Mouse (Mus musculus): ENCODE measurements at regions not wholly inside any gene's neighbourhood (a gene's known extent, or its start where the extent isn't known, plus 50 kb on each side); places are given as distances from the start of the nearest gene placed in this dataset.

GRCm38 (mm10) chr5:80704732-80705131, 315.2 kb upstream of the Adgrl3 start:
- TF ChIP-seq MYOD1 (IDR thresholded peaks at IDR 0.05; ENCODE audit: control insufficient read depth, insufficient read length, low read depth) (no peak), USF1 (IDR thresholded peaks at IDR 0.05; ENCODE audit: low read depth) (no peak), CTCF (IDR thresholded peaks at IDR 0.05; ENCODE audit: control insufficient read depth, insufficient read depth, insufficient read length) (no peak)
